Mouse (Mus musculus) heart, embryonic 10.5 days (tissue): ENCODE measurements around the gene Chsy1. TPM values are rescaled to one million over a fixed set of nuclear protein-coding genes. Genes with fewer than 3 reads are reported as not detected.

Experiments used
- DNase-seq: peaks from one replicate; pipeline ENCODE4 v3.0.0-alpha.2; 2017; ENCODE audit warnings: low spot score
- H3K27ac ChIP-seq: fragments of 300-500 bp; sonication (generic); 2 replicates; pipeline ENCODE4 v1.5.1; 2016; ENCODE audit warnings: mild to moderate bottlenecking
- H3K27me3 ChIP-seq: fragments of 300-500 bp; sonication (generic); 2 replicates; pipeline ENCODE4 v1.6.1; 2016; ENCODE audit warnings: mild to moderate bottlenecking; ENCODE audit not compliant: poor library complexity, insufficient read depth, severe bottlenecking
- H3K36me3 ChIP-seq: fragments of 300-500 bp; sonication (generic); 2 replicates; pipeline ENCODE4 v1.6.1; 2016; ENCODE audit warnings: mild to moderate bottlenecking, moderate library complexity
- H3K4me1 ChIP-seq: fragments of 300-500 bp; sonication (generic); 2 replicates; pipeline ENCODE4 v1.6.1; 2016; ENCODE audit warnings: mild to moderate bottlenecking
- H3K4me3 ChIP-seq: fragments of 300-500 bp; sonication (generic); 2 replicates; pipeline ENCODE4 v1.5.1; 2016; ENCODE audit warnings: mild to moderate bottlenecking, moderate library complexity
- H3K9me3 ChIP-seq: fragments of 300-500 bp; sonication (generic); 2 replicates; pipeline ENCODE4 v1.6.1; 2016; ENCODE audit warnings: mild to moderate bottlenecking, moderate library complexity
- WGBS: fragments of 180-500 bp; shearing (Covaris S2); methylation state at CpG from one replicate; pipeline ENCODE4 v1.1.7; 2016; 5-methylcytosine and 5-hydroxymethylcytosine counted together
- polyA plus RNA-seq: library from polyadenylated mRNA; unstranded; fragments of >200 nt; fragmentation: Nextera tagmentation; extraction: Ambion mirVana; gene quantifications from 2 replicates; pipeline ENCODE4 v1.2.1, GENCODE M21; 2016

Gene Chsy1
- polyA plus RNA-seq, 1 experiment from 2014 or later, result 21.0 TPM

DNA sequence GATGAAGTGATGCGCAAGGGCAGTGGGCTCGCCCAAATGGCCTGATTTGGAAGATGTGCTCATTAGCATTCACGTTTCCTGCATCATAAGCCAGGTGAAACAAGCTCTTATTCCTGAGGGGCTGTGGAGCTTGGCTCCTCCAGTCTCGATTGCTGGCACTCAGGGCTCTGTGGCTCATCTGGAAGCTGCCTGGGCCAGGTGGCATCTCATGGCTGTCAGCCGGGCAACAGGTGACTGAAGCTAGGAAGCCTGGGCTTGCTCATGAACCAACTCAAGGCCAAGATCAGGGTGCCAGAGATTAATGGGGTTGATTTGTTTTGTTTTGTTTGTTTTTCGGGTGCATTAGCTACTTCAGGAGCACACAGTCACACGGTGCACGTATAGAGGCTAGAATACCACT lies 16.7 kb upstream of the Chsy1 start:
- DNase-seq, result no peak
- Histone ChIP-seq H3K27ac (no peak overlapping the region), H3K27me3 (no peaks in the 10 kb centered on the region), H3K4me1 (no peaks in the 10 kb centered on the region), H3K36me3 (peaks cover 49% of the 10 kb centered on the region), H3K4me3 (no peak overlapping the region), H3K9me3 (no peaks in the 10 kb centered on the region)
- WGBS, result 90% methylated on average over 8 of the region's 8 CpGs

GRCm38 (mm10) chr7:66094141-66094540 lies 15.2 kb upstream of the Chsy1 start:
- Histone ChIP-seq H3K4me1 (no peaks in the 10 kb centered on the region), H3K27ac (no peak overlapping the region), H3K4me3 (no peak overlapping the region), H3K36me3 (peaks cover 35% of the 10 kb centered on the region), H3K9me3 (no peaks in the 10 kb centered on the region), H3K27me3 (no peaks in the 10 kb centered on the region)
- WGBS, result 76% methylated on average over 5 of the region's 5 CpGs
- DNase-seq, result no peak

DNA sequence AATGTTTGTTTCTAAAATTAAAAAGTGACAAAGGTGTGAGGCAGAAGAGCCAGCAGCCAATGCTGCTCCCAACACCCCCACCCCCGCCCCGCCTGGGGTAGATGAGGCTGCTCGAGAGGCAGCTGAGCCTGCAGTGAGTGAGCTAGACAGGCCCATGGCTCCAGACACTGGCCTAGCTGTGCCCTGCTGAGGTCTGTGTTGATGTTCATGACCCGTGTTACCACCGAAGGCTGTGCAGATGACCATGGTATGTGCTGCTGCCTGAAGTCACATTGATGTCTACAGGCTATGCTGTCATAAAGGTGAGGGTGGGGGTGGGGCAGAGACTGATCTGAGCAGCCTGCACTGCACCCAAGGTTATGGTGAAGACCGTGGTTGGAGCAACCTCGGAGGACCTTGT lies 10.5 kb upstream of the Chsy1 start:
- 83% methylated on average over 7 of the region's 7 CpGs for WGBS
- H3K27me3 ChIP-seq, result peaks cover 20% of the 10 kb centered on the region; the same call in 1 of the 2 replicates
- H3K27ac ChIP-seq, result no peak overlapping the region
- H3K4me1 ChIP-seq, result no peaks in the 10 kb centered on the region
- H3K9me3 ChIP-seq, result no peaks in the 10 kb centered on the region
- no peak for DNase-seq
- H3K36me3 ChIP-seq, result no peaks in the 10 kb centered on the region
- H3K4me3 ChIP-seq, result no peak overlapping the region

DNA sequence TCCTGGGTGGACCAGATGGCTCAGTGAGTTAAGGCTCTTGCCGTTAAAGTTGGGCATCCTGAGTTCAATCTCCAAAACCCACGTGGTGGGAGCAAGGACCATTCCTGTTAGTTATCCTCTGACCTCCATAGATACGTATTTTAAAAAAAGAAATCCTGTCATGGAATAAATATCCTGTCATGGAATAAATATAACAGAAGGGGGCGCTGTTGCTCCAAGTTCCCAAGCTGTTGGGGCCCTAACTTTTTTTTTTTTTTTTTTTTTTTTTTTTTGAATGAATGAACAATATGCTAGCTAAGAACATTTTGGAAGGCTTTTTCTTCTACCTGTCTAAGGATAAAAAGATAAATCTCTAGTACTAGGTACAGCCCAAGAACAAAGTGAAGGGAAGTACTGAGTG lies 7.4 kb upstream of the Chsy1 start:
- H3K36me3 ChIP-seq, result no peaks in the 10 kb centered on the region
- WGBS, result 8% methylated on average over 4 of the region's 4 CpGs
- no peaks in the 10 kb centered on the region for H3K9me3 ChIP-seq
- H3K27ac ChIP-seq, result no peak overlapping the region
- no peak for DNase-seq
- no peaks in the 10 kb centered on the region for H3K4me1 ChIP-seq
- peaks cover 20% of the 10 kb centered on the region; the same call in 1 of the 2 replicates for H3K27me3 ChIP-seq
- H3K4me3 ChIP-seq, result no peak overlapping the region

GRCm38 (mm10) chr7:66104531-66104930 lies 4.8 kb upstream of the Chsy1 start:
- no peak for DNase-seq
- Histone ChIP-seq H3K36me3 (no peaks in the 10 kb centered on the region), H3K4me3 (no peak overlapping the region), H3K4me1 (no peaks in the 10 kb centered on the region; the same call in 1 of the 2 replicates), H3K27ac (no peak overlapping the region), H3K9me3 (no peaks in the 10 kb centered on the region), H3K27me3 (peaks cover 17% of the 10 kb centered on the region; the same call in 1 of the 2 replicates)
- WGBS, result 81% methylated on average over 5 of the region's 5 CpGs

- H3K4me1 ChIP-seq, result peaks cover 2% of the 10 kb centered on the region; the same call in 1 of the 2 replicates
- H3K27me3 ChIP-seq, result peaks cover 5% of the 10 kb centered on the region; the same call in 1 of the 2 replicates
- H3K9me3 ChIP-seq, result no peaks in the 10 kb centered on the region
- no peak overlapping the region for H3K27ac ChIP-seq
- 67% methylated on average over 4 of the region's 4 CpGs for WGBS
- DNase-seq, result no peak
- no peak overlapping the region for H3K4me3 ChIP-seq
- no peaks in the 10 kb centered on the region for H3K36me3 ChIP-seq
These were observed 3.5 kb upstream of the Chsy1 start for GRCm38 (mm10) chr7:66105771-66106170.

GRCm38 (mm10) chr7:66106581-66107056 lies 2.7 kb upstream of the Chsy1 start:
- Histone ChIP-seq H3K4me3 (no peak overlapping the region), H3K4me1 (peaks cover 7% of the 10 kb centered on the region), H3K9me3 (no peaks in the 10 kb centered on the region), H3K27me3 (no peaks in the 10 kb centered on the region), H3K36me3 (no peaks in the 10 kb centered on the region), H3K27ac (no peak overlapping the region)
- WGBS, result 73% methylated on average over 7 of the region's 7 CpGs
- no peak for DNase-seq

DNA sequence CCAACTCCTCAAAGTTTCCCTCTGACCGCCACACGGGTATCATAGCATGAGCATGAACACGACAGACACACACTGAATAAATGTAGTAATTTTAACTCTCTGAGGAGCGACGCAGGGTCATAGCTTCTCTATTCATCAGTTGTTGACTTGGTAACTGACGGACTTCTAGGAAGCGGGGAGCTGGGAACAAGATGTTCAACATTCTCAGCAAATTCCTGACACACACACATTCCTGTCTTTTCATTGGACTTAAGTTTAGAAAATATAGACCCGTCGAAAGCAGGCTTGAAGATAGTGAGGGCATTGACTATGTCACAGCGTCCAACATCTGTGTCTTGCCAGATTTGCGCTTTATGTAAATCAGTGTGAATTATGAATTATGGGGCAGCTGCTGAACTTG lies 2.1 kb upstream of the Chsy1 start:
- WGBS, result 66% methylated on average over 11 of the region's 11 CpGs
- H3K27me3 ChIP-seq, result no peaks in the 10 kb centered on the region
- H3K27ac ChIP-seq, result no peak overlapping the region
- no peak overlapping the region for H3K4me3 ChIP-seq
- no peak for DNase-seq
- no peaks in the 10 kb centered on the region for H3K36me3 ChIP-seq
- H3K4me1 ChIP-seq, result peaks cover 8% of the 10 kb centered on the region
- no peaks in the 10 kb centered on the region for H3K9me3 ChIP-seq

DNA sequence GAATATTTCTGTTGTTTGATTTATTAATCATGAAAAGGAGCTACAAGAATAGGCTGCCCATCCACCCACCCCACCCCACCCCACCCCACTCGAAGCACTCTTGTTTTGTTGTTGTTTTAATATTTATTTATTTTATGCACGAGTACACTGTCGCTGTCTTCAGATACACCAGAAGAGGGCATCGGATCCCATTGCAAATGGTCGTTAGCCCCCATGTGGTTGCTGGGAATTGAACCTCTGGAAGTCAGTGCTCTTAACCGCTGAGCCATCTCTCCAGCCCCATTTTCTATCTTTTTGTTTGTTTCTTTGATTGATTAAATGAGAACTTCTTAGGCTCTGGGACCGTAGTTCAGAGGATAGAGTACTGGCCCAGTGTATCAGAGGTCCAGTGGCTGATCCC lies 1.4 kb upstream of the Chsy1 start:
- Histone ChIP-seq H3K4me3 (no peak overlapping the region), H3K27ac (no peak overlapping the region), H3K36me3 (no peaks in the 10 kb centered on the region), H3K9me3 (no peaks in the 10 kb centered on the region), H3K27me3 (no peaks in the 10 kb centered on the region), H3K4me1 (peaks cover 11% of the 10 kb centered on the region)
- no peak for DNase-seq
- WGBS, result 15% methylated on average over 7 of the region's 7 CpGs

- Histone ChIP-seq H3K27me3 (no peaks in the 10 kb centered on the region), H3K4me1 (peaks cover 28% of the 10 kb centered on the region), H3K4me3 (peak overlapping the region; percentile 97), H3K9me3 (no peaks in the 10 kb centered on the region), H3K27ac (peak overlapping the region; percentile 97), H3K36me3 (peaks cover 6% of the 10 kb centered on the region; the same call in 1 of the 2 replicates)
- 5% methylated on average over 73 of the region's 77 CpGs for WGBS
- no peak for DNase-seq
These were observed 730 bp downstream of the Chsy1 start for GRCm38 (mm10) chr7:66109855-66110635.

- Histone ChIP-seq H3K27me3 (no peaks in the 10 kb centered on the region), H3K9me3 (no peaks in the 10 kb centered on the region), H3K4me3 (peak overlapping the region; percentile 97), H3K36me3 (peaks cover 6% of the 10 kb centered on the region; the same call in 1 of the 2 replicates), H3K4me1 (peaks cover 34% of the 10 kb centered on the region), H3K27ac (peak overlapping the region; percentile 97)
- DNase-seq, result no peak
- WGBS, result 4% methylated on average over 10 of the region's 10 CpGs
These were observed 1.4 kb downstream of the Chsy1 start for GRCm38 (mm10) chr7:66110636-66111112.

- H3K27me3 ChIP-seq, result no peaks in the 10 kb centered on the region
These were observed 1.9 kb downstream of the Chsy1 start for GRCm38 (mm10) chr7:66111211-66111610.

GRCm38 (mm10) chr7:66113561-66113960 lies 4.2 kb downstream of the Chsy1 start:
- no peaks in the 10 kb centered on the region for H3K9me3 ChIP-seq
- peak overlapping the region; percentile 3; the same call in 1 of the 2 replicates for H3K27ac ChIP-seq
- peaks cover 53% of the 10 kb centered on the region for H3K4me1 ChIP-seq

More at GRCm38 (mm10) chr7:66111211-66111610, 1.9 kb downstream of the Chsy1 start:
- peak overlapping the region; percentile 97; the same call in 1 of the 2 replicates for H3K27ac ChIP-seq
- DNase-seq, result no peak
- H3K4me3 ChIP-seq, result peak overlapping the region; percentile 97
- H3K4me1 ChIP-seq, result peaks cover 40% of the 10 kb centered on the region
- no peaks in the 10 kb centered on the region for H3K9me3 ChIP-seq
- WGBS, result 67% methylated on average over 10 of the region's 10 CpGs
- peaks cover 6% of the 10 kb centered on the region; the same call in 1 of the 2 replicates for H3K36me3 ChIP-seq

More at GRCm38 (mm10) chr7:66113561-66113960, 4.2 kb downstream of the Chsy1 start:
- WGBS, result 76% methylated on average over 3 of the region's 3 CpGs
- Histone ChIP-seq H3K4me3 (no peak overlapping the region), H3K27me3 (no peaks in the 10 kb centered on the region), H3K36me3 (peaks cover 6% of the 10 kb centered on the region; the same call in 1 of the 2 replicates)
- DNase-seq, result no peak
